Mouse (Mus musculus): ENCODE measurements around the gene Specc1. TPM values are rescaled to one million over a fixed set of nuclear protein-coding genes. Genes with fewer than 3 reads are reported as not detected.

Gene Specc1
- polyA plus RNA-seq, 1 experiment = 16.9 TPM

DNA sequence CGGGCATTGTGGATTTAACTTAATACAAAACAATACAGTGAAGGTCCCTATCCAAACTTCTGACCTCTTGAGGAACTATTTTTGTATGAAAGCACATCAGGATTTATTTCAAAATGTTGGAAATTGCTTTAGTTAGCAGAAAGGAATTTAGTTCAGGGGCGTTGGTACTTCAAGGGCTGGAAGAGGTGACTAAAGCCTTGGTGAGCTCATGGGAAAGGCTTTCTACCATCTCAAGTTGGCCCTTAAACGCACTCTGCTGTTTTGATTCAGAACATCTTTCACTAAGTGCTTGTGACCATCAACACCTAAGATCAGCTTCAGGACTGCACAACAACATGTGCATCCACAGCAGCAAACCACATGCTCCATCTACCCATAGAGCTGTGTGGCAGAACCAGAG, 191.5 kb downstream of the Specc1 start:
- TF ChIP-seq CTCF (IDR thresholded peaks at IDR 0.05; ENCODE audit: borderline replicate concordance, extremely low read depth, insufficient read depth, insufficient read length) (no peak), POLR2A (IDR thresholded peaks at IDR 0.05; ENCODE audit: borderline replicate concordance, extremely low read depth, insufficient read depth, insufficient read length, poor library complexity, severe bottlenecking) (no peak)
- no peak for DNase-seq (ENCODE audit: low read depth)

DNA sequence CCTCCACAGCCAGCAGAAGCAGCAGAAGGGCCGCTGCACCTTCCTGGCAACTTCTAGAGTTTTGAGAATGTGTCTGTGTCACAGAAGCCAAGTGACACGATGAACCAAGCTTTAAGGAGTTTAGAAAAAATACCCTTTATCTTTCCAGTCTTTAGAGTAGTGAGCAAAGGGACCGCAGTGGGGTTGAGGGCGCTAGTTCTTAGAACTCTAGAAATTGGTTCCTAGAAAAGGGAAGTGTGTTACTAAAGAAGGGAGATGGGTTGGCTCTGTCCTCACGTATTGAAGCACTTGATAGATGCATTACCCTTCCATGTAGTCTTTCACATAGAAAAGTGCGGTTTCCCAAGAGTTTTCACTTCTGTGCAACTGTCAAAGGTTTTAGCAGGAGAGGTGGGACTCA, 191.9 kb downstream of the Specc1 start:
- TF ChIP-seq CTCF (IDR thresholded peaks at IDR 0.05; ENCODE audit: borderline replicate concordance, extremely low read depth, insufficient read depth, insufficient read length) (no peak), POLR2A (IDR thresholded peaks at IDR 0.05; ENCODE audit: borderline replicate concordance, extremely low read depth, insufficient read depth, insufficient read length, poor library complexity, severe bottlenecking) (no peak)
- DNase-seq (ENCODE audit: low read depth) = no peak

DNA sequence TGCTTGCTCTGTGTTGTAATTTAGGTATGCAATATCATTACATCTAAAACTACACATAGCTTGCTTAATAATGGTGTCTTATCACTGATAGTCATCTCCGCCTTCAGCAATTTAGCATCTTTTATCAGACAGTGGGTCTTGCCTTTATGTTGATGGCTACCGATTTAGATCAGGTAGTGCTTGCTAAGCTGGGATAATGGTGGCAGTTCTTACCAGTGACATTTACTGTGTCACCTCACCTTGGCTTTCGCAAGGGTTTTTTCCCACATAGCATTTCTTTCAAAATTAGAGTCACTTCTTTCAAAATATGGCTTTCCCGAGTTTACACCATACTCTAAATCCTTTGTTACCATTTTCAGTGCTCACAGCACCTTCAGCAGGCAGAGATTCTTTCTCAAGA, 196.5 kb downstream of the Specc1 start:
- no peak for DNase-seq (ENCODE audit: low read depth)
- no peak for TF ChIP-seq POLR2A (IDR thresholded peaks at IDR 0.05; ENCODE audit: borderline replicate concordance, extremely low read depth, insufficient read depth, insufficient read length, poor library complexity, severe bottlenecking)

DNA sequence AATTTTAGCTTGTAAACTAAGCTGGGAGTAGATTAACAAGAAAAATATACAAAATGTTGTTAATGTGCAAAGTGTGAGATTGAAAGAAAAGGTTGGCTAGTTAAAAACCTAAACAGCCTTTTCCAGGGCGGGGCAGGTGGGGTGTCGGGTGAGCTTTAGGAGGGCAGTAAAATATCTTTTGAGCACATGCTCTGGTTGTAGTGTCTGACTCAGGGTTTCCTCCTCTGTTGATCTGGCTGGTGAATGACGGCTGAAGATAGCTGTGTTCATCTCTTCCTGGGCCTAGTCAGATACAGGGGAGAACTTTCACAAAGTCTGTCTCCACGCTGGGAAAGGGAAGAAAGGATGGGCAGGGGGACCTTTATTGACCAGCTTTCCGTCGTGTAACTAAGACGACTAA, 203.2 kb downstream of the Specc1 start:
- DNase-seq (ENCODE audit: low read depth) = no peak
- TF ChIP-seq POLR2A (IDR thresholded peaks at IDR 0.05; ENCODE audit: borderline replicate concordance, extremely low read depth, insufficient read depth, insufficient read length, poor library complexity, severe bottlenecking) = no peak
- no peak for TF ChIP-seq CTCF (IDR thresholded peaks at IDR 0.05; ENCODE audit: borderline replicate concordance, extremely low read depth, insufficient read depth, insufficient read length)

DNA sequence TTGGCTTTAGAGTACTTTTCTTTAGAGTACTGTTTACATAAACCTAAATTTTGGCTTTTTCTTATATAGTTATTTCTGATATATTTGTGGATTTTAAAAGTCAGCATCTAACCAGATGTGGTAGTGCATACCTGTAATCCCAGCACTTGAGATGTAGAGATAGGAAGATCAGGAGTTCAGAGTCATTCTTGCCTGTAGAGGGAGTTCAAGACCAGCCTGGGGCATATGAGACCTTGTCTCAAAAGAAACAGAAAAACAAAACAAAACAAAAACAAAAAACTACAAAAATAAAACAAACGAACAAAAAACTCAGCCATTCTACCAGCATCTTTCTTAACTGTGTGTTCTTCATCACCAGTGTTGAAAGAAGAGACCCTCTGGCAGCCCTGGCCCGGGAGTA, 204.9 kb downstream of the Specc1 start:
- no peak for TF ChIP-seq POLR2A (IDR thresholded peaks at IDR 0.05; ENCODE audit: borderline replicate concordance, extremely low read depth, insufficient read depth, insufficient read length, poor library complexity, severe bottlenecking)
- no peak for TF ChIP-seq CTCF (IDR thresholded peaks at IDR 0.05; ENCODE audit: borderline replicate concordance, extremely low read depth, insufficient read depth, insufficient read length)
- DNase-seq (ENCODE audit: low read depth) = no peak

DNA sequence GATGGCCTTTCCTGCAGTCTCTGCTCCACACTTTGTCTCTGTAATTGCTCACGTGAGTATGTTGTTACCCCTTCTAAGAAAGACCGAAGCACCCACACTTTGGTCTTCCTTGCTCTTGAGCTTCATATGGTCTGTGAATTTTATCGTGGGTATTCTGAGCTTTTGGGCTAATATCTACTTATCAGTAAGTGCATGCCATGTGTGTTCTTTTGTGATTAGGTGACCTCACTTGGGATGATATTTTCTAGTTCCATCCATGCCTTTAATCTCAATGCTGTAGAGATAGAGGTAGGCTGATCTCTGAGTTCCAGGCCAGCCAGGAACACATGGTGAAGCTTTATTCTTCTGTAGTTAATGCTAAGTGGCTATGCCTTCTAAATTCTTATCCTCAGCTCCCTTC, 207.8 kb downstream of the Specc1 start:
- TF ChIP-seq CTCF (IDR thresholded peaks at IDR 0.05; ENCODE audit: borderline replicate concordance, extremely low read depth, insufficient read depth, insufficient read length) (no peak), POLR2A (IDR thresholded peaks at IDR 0.05; ENCODE audit: borderline replicate concordance, extremely low read depth, insufficient read depth, insufficient read length, poor library complexity, severe bottlenecking) (no peak)
- DNase-seq (ENCODE audit: low read depth) = no peak

DNA sequence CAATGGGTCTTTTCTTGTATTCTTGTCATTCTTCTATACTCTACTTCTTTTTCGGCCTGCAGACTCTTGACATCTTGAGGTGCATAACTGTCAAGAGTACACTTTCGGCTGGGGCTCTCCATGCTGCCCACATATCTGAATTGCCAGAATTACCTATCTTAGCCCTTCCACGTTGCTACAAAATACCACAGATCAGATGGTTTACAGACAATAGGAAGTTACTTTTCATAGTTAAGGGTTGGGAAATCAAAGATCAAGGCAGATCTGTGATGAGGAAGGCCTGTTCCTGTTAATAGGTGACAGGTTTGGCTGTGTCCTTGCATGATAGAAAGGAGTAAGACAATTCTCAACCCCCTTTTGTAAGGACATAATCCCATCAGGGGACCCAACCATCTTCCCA, 209.9 kb downstream of the Specc1 start:
- no peak for TF ChIP-seq POLR2A (IDR thresholded peaks at IDR 0.05; ENCODE audit: borderline replicate concordance, extremely low read depth, insufficient read depth, insufficient read length, poor library complexity, severe bottlenecking)
- no peak for TF ChIP-seq CTCF (IDR thresholded peaks at IDR 0.05; ENCODE audit: borderline replicate concordance, extremely low read depth, insufficient read depth, insufficient read length)
- no peak for DNase-seq (ENCODE audit: low read depth)

DNA sequence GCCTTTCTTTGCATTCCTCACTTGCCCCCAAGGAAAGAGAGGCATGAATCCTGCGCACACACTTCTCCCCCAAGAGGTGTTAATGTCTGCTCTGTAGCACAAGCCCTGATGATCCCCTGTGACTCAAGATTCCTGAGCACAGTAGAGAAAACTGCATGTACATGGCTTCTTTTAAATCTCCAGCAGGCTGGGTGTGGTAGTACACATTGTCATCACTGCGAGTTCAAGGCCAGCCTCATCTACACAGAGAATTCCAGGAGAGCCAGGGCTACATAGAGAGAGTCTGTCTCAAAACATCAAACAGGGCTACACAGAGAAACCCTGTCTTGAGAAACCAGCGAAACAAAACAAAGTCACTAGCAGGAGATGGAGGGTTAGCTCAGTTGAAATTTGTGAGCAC, 211.6 kb downstream of the Specc1 start:
- DNase-seq (ENCODE audit: low read depth) = no peak
- no peak for TF ChIP-seq CTCF (IDR thresholded peaks at IDR 0.05; ENCODE audit: borderline replicate concordance, extremely low read depth, insufficient read depth, insufficient read length)
- TF ChIP-seq POLR2A (IDR thresholded peaks at IDR 0.05; ENCODE audit: borderline replicate concordance, extremely low read depth, insufficient read depth, insufficient read length, poor library complexity, severe bottlenecking) = no peak

DNA sequence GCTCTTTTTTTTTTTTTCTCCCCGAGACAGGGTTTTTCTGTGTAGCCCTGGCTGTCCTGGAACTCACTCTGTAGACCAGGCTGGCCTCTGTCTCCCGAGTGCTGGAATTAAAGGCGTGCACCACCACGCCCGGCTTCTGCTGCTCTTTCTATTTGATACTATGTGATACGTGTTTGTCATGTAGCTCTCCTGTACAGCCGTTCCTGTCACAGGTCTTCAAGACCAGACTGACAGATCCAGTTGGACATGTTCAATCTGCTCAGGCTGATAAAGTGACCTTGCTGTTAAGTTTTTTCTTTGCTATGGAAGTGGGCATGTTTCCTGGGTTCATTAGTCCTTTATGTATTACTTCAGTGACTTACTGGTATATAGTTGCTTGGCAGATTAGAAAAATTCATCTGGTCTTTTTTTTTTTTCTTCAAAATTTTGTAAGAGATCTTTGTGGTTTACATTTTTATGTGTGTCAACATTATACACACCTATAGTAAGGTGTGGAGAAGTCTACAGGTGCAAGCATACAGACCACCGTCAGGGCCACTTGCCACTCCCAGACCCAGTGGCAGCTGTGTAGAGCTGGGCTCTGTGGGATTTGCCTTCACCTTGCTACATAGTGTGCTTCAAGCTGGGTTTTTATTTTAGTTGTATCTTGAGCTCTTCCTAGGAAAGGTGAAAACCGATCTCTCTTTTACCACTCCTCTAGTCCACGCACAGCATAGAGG, 221.0 kb downstream of the Specc1 start:
- TF ChIP-seq POLR2A (IDR thresholded peaks at IDR 0.05; ENCODE audit: borderline replicate concordance, extremely low read depth, insufficient read depth, insufficient read length, poor library complexity, severe bottlenecking) (no peak), CTCF (IDR thresholded peaks at IDR 0.05; ENCODE audit: borderline replicate concordance, extremely low read depth, insufficient read depth, insufficient read length) (no peak)
- DNase-seq (ENCODE audit: low read depth) = no peak

DNA sequence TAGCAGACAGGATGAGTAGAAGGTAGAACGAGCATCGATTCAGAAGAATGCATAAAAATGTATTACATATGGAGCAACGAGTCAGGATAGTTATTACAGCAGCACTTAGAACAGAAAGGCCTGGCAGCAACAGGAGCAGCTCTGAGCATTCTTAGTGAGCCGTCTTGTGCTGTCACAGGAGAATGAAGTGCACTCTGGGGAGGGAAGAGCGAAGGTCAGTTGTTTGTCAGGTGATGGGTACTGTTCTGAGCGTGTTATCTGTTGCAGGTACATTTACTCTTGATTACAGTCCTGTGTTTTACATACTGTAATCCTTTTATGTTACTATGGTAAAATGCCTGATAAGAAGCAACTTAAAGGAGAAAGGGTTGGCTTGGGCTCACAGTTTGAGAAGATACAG, 224.2 kb downstream of the Specc1 start:
- DNase-seq (ENCODE audit: low read depth) = no peak
- TF ChIP-seq POLR2A (IDR thresholded peaks at IDR 0.05; ENCODE audit: borderline replicate concordance, extremely low read depth, insufficient read depth, insufficient read length, poor library complexity, severe bottlenecking) (no peak), CTCF (IDR thresholded peaks at IDR 0.05; ENCODE audit: borderline replicate concordance, extremely low read depth, insufficient read depth, insufficient read length) (no peak)

DNA sequence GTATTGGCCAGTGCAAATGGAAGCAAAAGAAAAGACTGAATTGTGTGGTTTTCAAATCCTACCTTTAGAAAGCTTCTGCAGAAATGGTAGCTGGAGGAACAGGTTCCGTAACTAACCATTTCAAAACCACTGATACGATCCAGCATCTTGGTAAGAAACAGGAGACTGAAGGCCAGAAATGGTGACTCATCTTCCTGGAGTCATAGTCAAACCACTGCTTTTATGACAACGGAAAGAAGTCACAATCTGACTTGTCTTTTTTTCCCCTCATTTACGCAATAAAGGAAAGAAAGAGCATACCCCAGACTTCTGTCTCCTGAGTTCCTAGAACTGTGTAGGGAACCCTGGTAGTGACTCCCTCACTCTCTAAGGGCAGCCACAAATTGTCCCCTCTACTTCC, 228.3 kb downstream of the Specc1 start:
- no peak for DNase-seq (ENCODE audit: low read depth)
- no peak for TF ChIP-seq POLR2A (IDR thresholded peaks at IDR 0.05; ENCODE audit: borderline replicate concordance, extremely low read depth, insufficient read depth, insufficient read length, poor library complexity, severe bottlenecking)
- no peak for TF ChIP-seq CTCF (IDR thresholded peaks at IDR 0.05; ENCODE audit: borderline replicate concordance, extremely low read depth, insufficient read depth, insufficient read length)

DNA sequence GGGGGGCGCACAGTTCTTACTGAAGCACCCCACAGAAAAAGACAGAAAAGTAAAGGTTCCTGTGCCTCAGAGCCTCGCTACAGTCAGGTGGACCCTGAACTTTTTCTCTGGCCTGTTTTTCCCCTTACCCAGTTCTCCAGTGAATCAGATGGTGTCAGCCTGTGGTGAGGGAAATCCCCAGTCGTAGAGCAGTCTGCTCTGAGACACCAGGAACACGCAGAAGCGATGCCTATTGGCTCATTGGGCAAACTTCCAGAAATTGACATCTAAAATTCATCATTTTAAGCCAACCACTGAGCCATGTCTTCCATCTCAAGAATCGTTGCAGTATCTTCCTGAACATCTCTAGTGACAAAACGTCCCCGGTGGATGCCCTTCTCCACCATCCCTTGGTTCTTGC, 230.5 kb downstream of the Specc1 start:
- no peak for TF ChIP-seq POLR2A (IDR thresholded peaks at IDR 0.05; ENCODE audit: borderline replicate concordance, extremely low read depth, insufficient read depth, insufficient read length, poor library complexity, severe bottlenecking)
- no peak for TF ChIP-seq CTCF (IDR thresholded peaks at IDR 0.05; ENCODE audit: borderline replicate concordance, extremely low read depth, insufficient read depth, insufficient read length)
- DNase-seq (ENCODE audit: low read depth) = no peak
